Mouse (Mus musculus): ENCODE data around the gene Sec14l1. TPM values are rescaled to one million over a fixed set of nuclear protein-coding genes. Genes with fewer than 3 reads are reported as not detected.

Gene Sec14l1
- polyA plus RNA-seq, 1 experiment from 2014 or later: 47.3 TPM

- 67% methylated on average over 13 of the region's 13 CpGs for WGBS
- H3K27ac ChIP-seq: peak overlapping the region; percentile 33; the same call in 1 of the 2 replicates
Observed at GRCm38 (mm10) chr11:117088271-117088991, 26.5 kb upstream of the Sec14l1 start.

GRCm38 (mm10) chr11:117089673-117090419 lies 25.1 kb upstream of the Sec14l1 start:
- no peak overlapping the region for H3K9ac ChIP-seq
- no peak overlapping the region for H3K4me3 ChIP-seq
- 76% methylated on average over 9 of the region's 9 CpGs for WGBS
- peaks cover 39% of the 10 kb centered on the region for H3K4me1 ChIP-seq
- H3K9me3 ChIP-seq: no peaks in the 10 kb centered on the region
- no peak overlapping the region for H3K27ac ChIP-seq
- no peak overlapping the region for H3K4me2 ChIP-seq
- no peak for ATAC-seq (ENCODE audit: insufficient number of reproducible peaks, insufficient read depth, low FRiP score, low TSS enrichment, low read depth)
- H3K36me3 ChIP-seq: no peaks in the 10 kb centered on the region
- no peaks in the 10 kb centered on the region for H3K27me3 ChIP-seq

More at GRCm38 (mm10) chr11:117088271-117088991, 26.5 kb upstream of the Sec14l1 start:
- ATAC-seq (ENCODE audit: insufficient number of reproducible peaks, insufficient read depth, low FRiP score, low TSS enrichment, low read depth): no peak
- Histone ChIP-seq H3K9ac (no peak overlapping the region), H3K4me2 (no peak overlapping the region), H3K9me3 (no peaks in the 10 kb centered on the region), H3K27me3 (no peaks in the 10 kb centered on the region), H3K36me3 (0 out of 2 replicates have a peak, but pooled peaks cover 5% of the 10 kb centered on the region), H3K4me1 (peaks cover 25% of the 10 kb centered on the region), H3K4me3 (no peak overlapping the region)

GRCm38 (mm10) chr11:117091406-117091805 lies 23.6 kb upstream of the Sec14l1 start:
- WGBS: 20% methylated on average over 4 of the region's 4 CpGs
- H3K4me2 ChIP-seq: peak overlapping the region; percentile 57
- H3K4me3 ChIP-seq: peak overlapping the region; percentile 24
- no peaks in the 10 kb centered on the region for H3K27me3 ChIP-seq
- H3K4me1 ChIP-seq: peaks cover 49% of the 10 kb centered on the region
- no peaks in the 10 kb centered on the region for H3K36me3 ChIP-seq
- no peak for ATAC-seq (ENCODE audit: insufficient number of reproducible peaks, insufficient read depth, low FRiP score, low TSS enrichment, low read depth)
- peak overlapping the region; percentile 44; the same call in 1 of the 2 replicates for H3K9ac ChIP-seq
- 0 out of 2 replicates have a peak overlapping the region, but pooled peaks have one; percentile 22 for H3K27ac ChIP-seq
- no peaks in the 10 kb centered on the region for H3K9me3 ChIP-seq

GRCm38 (mm10) chr11:117091845-117092244 lies 23.1 kb upstream of the Sec14l1 start:
- Histone ChIP-seq H3K4me1 (peaks cover 53% of the 10 kb centered on the region), H3K36me3 (no peaks in the 10 kb centered on the region), H3K4me2 (peak overlapping the region; percentile 57), H3K9me3 (no peaks in the 10 kb centered on the region), H3K4me3 (peak overlapping the region; percentile 24), H3K27me3 (no peaks in the 10 kb centered on the region), H3K9ac (peak overlapping the region; percentile 44), H3K27ac (peak overlapping the region; percentile 80)
- 4% methylated on average over 22 of the region's 22 CpGs for WGBS
- ATAC-seq (ENCODE audit: insufficient number of reproducible peaks, insufficient read depth, low FRiP score, low TSS enrichment, low read depth): no peak

- H3K4me2 ChIP-seq: no peak overlapping the region
- H3K27me3 ChIP-seq: no peaks in the 10 kb centered on the region
- ATAC-seq (ENCODE audit: insufficient number of reproducible peaks, insufficient read depth, low FRiP score, low TSS enrichment, low read depth): no peak
- WGBS: 33% methylated on average over 8 of the region's 8 CpGs
- peaks cover 58% of the 10 kb centered on the region for H3K4me1 ChIP-seq
- H3K27ac ChIP-seq: no peak overlapping the region
- no peak overlapping the region; the same call in 1 of the 2 replicates for H3K9ac ChIP-seq
- no peaks in the 10 kb centered on the region for H3K36me3 ChIP-seq
- H3K4me3 ChIP-seq: no peak overlapping the region
- H3K9me3 ChIP-seq: no peaks in the 10 kb centered on the region
Observed at GRCm38 (mm10) chr11:117092711-117093110, 22.3 kb upstream of the Sec14l1 start.

- H3K9me3 ChIP-seq: no peaks in the 10 kb centered on the region
- H3K27ac ChIP-seq: no peak overlapping the region
- H3K4me3 ChIP-seq: no peak overlapping the region
- ATAC-seq (ENCODE audit: insufficient number of reproducible peaks, insufficient read depth, low FRiP score, low TSS enrichment, low read depth): no peak
- no peak overlapping the region for H3K4me2 ChIP-seq
- H3K4me1 ChIP-seq: peaks cover 64% of the 10 kb centered on the region
- no peaks in the 10 kb centered on the region for H3K27me3 ChIP-seq
- no peak overlapping the region for H3K9ac ChIP-seq
- H3K36me3 ChIP-seq: no peaks in the 10 kb centered on the region
- 70% methylated on average over 5 of the region's 5 CpGs for WGBS
Observed at GRCm38 (mm10) chr11:117093900-117094552, 20.9 kb upstream of the Sec14l1 start.

GRCm38 (mm10) chr11:117094646-117095045 lies 20.3 kb upstream of the Sec14l1 start:
- WGBS: 78% methylated on average over 9 of the region's 9 CpGs
- ATAC-seq (ENCODE audit: insufficient number of reproducible peaks, insufficient read depth, low FRiP score, low TSS enrichment, low read depth): no peak
- Histone ChIP-seq H3K36me3 (no peaks in the 10 kb centered on the region), H3K4me1 (peaks cover 64% of the 10 kb centered on the region), H3K4me2 (no peak overlapping the region), H3K4me3 (no peak overlapping the region), H3K9ac (no peak overlapping the region), H3K27ac (no peak overlapping the region), H3K27me3 (no peaks in the 10 kb centered on the region), H3K9me3 (no peaks in the 10 kb centered on the region)

GRCm38 (mm10) chr11:117097021-117097420 lies 17.9 kb upstream of the Sec14l1 start:
- H3K4me2 ChIP-seq: no peak overlapping the region
- H3K4me1 ChIP-seq: peaks cover 61% of the 10 kb centered on the region
- H3K9me3 ChIP-seq: no peaks in the 10 kb centered on the region
- H3K9ac ChIP-seq: no peak overlapping the region
- 68% methylated on average over 9 of the region's 9 CpGs for WGBS
- no peaks in the 10 kb centered on the region for H3K36me3 ChIP-seq
- ATAC-seq (ENCODE audit: insufficient number of reproducible peaks, insufficient read depth, low FRiP score, low TSS enrichment, low read depth): no peak
- H3K4me3 ChIP-seq: no peak overlapping the region
- no peak overlapping the region for H3K27ac ChIP-seq
- H3K27me3 ChIP-seq: no peaks in the 10 kb centered on the region

GRCm38 (mm10) chr11:117098155-117098554 lies 16.8 kb upstream of the Sec14l1 start:
- H3K9me3 ChIP-seq: no peaks in the 10 kb centered on the region
- 42% methylated on average over 5 of the region's 5 CpGs for WGBS
- H3K4me3 ChIP-seq: no peak overlapping the region
- no peaks in the 10 kb centered on the region for H3K36me3 ChIP-seq
- peaks cover 53% of the 10 kb centered on the region for H3K4me1 ChIP-seq
- no peak overlapping the region for H3K9ac ChIP-seq
- peak overlapping the region; percentile 40 for H3K27ac ChIP-seq
- no peaks in the 10 kb centered on the region for H3K27me3 ChIP-seq
- ATAC-seq (ENCODE audit: insufficient number of reproducible peaks, insufficient read depth, low FRiP score, low TSS enrichment, low read depth): no peak
- no peak overlapping the region for H3K4me2 ChIP-seq

GRCm38 (mm10) chr11:117098784-117099183 lies 16.2 kb upstream of the Sec14l1 start:
- H3K4me1 ChIP-seq: peaks cover 48% of the 10 kb centered on the region

GRCm38 (mm10) chr11:117099372-117099771 lies 15.6 kb upstream of the Sec14l1 start:
- WGBS: 46% methylated on average over 2 of the region's 2 CpGs
- ATAC-seq (ENCODE audit: insufficient number of reproducible peaks, insufficient read depth, low FRiP score, low TSS enrichment, low read depth): no peak
- peaks cover 46% of the 10 kb centered on the region for H3K4me1 ChIP-seq

More at GRCm38 (mm10) chr11:117098784-117099183, 16.2 kb upstream of the Sec14l1 start:
- ATAC-seq (ENCODE audit: insufficient number of reproducible peaks, insufficient read depth, low FRiP score, low TSS enrichment, low read depth): no peak
- H3K36me3 ChIP-seq: no peaks in the 10 kb centered on the region
- no peak overlapping the region for H3K4me3 ChIP-seq
- no peaks in the 10 kb centered on the region for H3K9me3 ChIP-seq
- peak overlapping the region; percentile 49; the same call in 1 of the 2 replicates for H3K27ac ChIP-seq
- H3K9ac ChIP-seq: no peak overlapping the region
- H3K4me2 ChIP-seq: no peak overlapping the region
- no peaks in the 10 kb centered on the region for H3K27me3 ChIP-seq
- WGBS: 65% methylated on average over 3 of the region's 3 CpGs

More at GRCm38 (mm10) chr11:117099372-117099771, 15.6 kb upstream of the Sec14l1 start:
- Histone ChIP-seq H3K36me3 (no peaks in the 10 kb centered on the region), H3K27me3 (no peaks in the 10 kb centered on the region), H3K9ac (no peak overlapping the region), H3K4me3 (no peak overlapping the region), H3K4me2 (no peak overlapping the region), H3K9me3 (no peaks in the 10 kb centered on the region), H3K27ac (no peak overlapping the region)

All from embryonic facial prominence, embryonic 13.5 days (tissue).